Mouse (Mus musculus) kidney, embryonic 14.5 days (tissue): ENCODE measurements around the gene Mdp1. TPM values are rescaled to one million over a fixed set of nuclear protein-coding genes. Genes with fewer than 3 reads are reported as not detected.
A peak's percentile ranks its signal among the peaks of the same experiment; 100 is the strongest.

Source experiments
- ATAC-seq: fragments of 200-750 bp; cut with Nextera tagmentation; 2 replicates; pipeline ENCODE4 v1.8.0; 2017; ENCODE audit warnings: moderate number of reproducible peaks, mild to moderate bottlenecking, moderate TSS enrichment, moderate library complexity; ENCODE audit not compliant: low FRiP score, low TSS enrichment
- H3K27ac ChIP-seq: fragments of 300-500 bp; sonication (generic); 2 replicates; pipeline ENCODE4 v1.5.1; 2014; ENCODE audit warnings: low read depth, mild to moderate bottlenecking, low read length, moderate library complexity, mixed read lengths
- H3K27me3 ChIP-seq: fragments of 300-500 bp; sonication (generic); 2 replicates; pipeline ENCODE4 v1.6.1; 2014; ENCODE audit warnings: mild to moderate bottlenecking, low read length; ENCODE audit not compliant: control insufficient read depth, insufficient read depth
- H3K36me3 ChIP-seq: fragments of 300-500 bp; sonication (generic); 2 replicates; pipeline ENCODE4 v1.6.1; 2014; ENCODE audit warnings: low read length, mixed read lengths; ENCODE audit not compliant: control insufficient read depth, insufficient read depth
- H3K4me1 ChIP-seq: fragments of 300-500 bp; sonication (generic); 2 replicates; pipeline ENCODE4 v1.6.1; 2014; ENCODE audit warnings: low read length, mixed read lengths; ENCODE audit not compliant: control insufficient read depth, insufficient read depth
- H3K4me2 ChIP-seq: fragments of 300-500 bp; sonication (generic); replicated peaks from 2 replicates; pipeline ENCODE4 v1.6.1; 2014; ENCODE audit warnings: low read depth, mild to moderate bottlenecking, low read length
- H3K4me3 ChIP-seq: fragments of 300-500 bp; sonication (generic); 2 replicates; pipeline ENCODE4 v1.5.1; 2014; ENCODE audit warnings: mild to moderate bottlenecking, low read length
- H3K9ac ChIP-seq: fragments of 300-500 bp; sonication (generic); 2 replicates; pipeline ENCODE4 v1.6.1; 2014; ENCODE audit warnings: low read depth, mild to moderate bottlenecking, low read length, moderate library complexity
- H3K9me3 ChIP-seq: fragments of 300-500 bp; sonication (generic); 2 replicates; pipeline ENCODE4 v1.6.1; 2016; ENCODE audit warnings: low read length; ENCODE audit not compliant: control insufficient read depth
- WGBS: fragments of 180-500 bp; shearing (Covaris S2); extraction: QIAGEN DNeasy Blood & Tissue Kit; methylation state at CpG from one replicate; pipeline ENCODE4 v1.1.7; 2014; 5-methylcytosine and 5-hydroxymethylcytosine counted together
- polyA plus RNA-seq: library from polyadenylated mRNA; unstranded; fragments of >200 nt; fragmentation: Nextera tagmentation; extraction: Ambion mirVana; gene quantifications from 2 replicates; pipeline ENCODE4 v1.2.1, GENCODE M21; 2014

The Mdp1 gene
- polyA plus RNA-seq, 1 experiment from 2014 or later, result 52.0 TPM

DNA sequence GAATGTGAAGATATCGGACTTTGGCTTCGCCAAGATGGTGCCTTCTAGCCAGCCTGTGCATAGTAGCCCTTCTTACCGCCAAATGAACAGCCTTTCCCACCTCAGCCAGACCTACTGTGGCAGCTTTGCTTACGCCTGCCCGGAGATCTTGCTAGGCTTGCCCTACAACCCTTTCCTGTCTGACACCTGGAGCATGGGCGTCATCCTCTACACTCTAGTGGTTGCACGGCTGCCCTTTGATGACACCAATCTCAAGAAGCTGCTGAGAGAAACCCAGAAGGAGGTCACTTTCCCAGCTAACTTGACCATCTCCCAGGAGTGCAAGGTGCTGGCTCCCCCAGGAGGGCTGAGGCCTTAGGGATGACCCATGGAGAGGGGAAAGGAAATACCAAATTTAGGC lies 8.8 kb downstream of the Mdp1 start:
- no peak overlapping the region for H3K4me2 ChIP-seq
- no peak overlapping the region for H3K9ac ChIP-seq
- 85% methylated on average over 7 of the region's 7 CpGs for WGBS
- H3K4me3 ChIP-seq, result no peak overlapping the region
- H3K36me3 ChIP-seq, result peaks cover 4% of the 10 kb centered on the region; the same call in 1 of the 2 replicates
- no peaks in the 10 kb centered on the region for H3K9me3 ChIP-seq
- no peaks in the 10 kb centered on the region for H3K4me1 ChIP-seq
- H3K27me3 ChIP-seq, result no peaks in the 10 kb centered on the region
- no peak overlapping the region for H3K27ac ChIP-seq
- no peak for ATAC-seq

DNA sequence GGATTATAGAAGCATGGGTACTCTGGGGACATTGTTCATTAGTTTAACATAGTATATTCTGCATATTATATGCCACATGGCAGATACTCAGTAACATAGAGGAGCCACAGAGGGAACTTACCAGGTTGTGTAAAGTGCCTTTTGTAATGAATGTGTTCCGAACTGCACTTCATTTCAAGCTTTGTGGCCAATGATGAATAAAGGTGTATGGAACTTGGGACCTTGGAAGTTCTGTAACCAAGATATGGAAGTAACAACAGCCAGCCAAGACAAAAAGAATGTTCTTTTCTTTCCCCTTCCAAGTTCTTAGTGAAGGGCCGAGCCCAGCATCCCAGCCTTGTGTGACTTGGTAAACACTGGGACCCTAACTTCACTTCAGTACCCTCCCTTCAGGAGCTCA lies 10.4 kb downstream of the Mdp1 start, which contains the start of gene Tssk4:
Tssk4 (plus strand) TSS at position 301 of the 400 bp plus-strand sequence.
- Histone ChIP-seq H3K4me1 (peaks cover 4% of the 10 kb centered on the region; the same call in 1 of the 2 replicates), H3K9me3 (no peaks in the 10 kb centered on the region), H3K27me3 (no peaks in the 10 kb centered on the region), H3K9ac (no peak within 1 kb of the TSS), H3K4me3 (no peak within 1 kb of the TSS), H3K36me3 (peaks cover 9% of the 10 kb centered on the region), H3K4me2 (no peak within 1 kb of the TSS), H3K27ac (no peak within 1 kb of the TSS)
- 92% methylated on average over 2 of the region's 2 CpGs for WGBS
- no peak for ATAC-seq

DNA sequence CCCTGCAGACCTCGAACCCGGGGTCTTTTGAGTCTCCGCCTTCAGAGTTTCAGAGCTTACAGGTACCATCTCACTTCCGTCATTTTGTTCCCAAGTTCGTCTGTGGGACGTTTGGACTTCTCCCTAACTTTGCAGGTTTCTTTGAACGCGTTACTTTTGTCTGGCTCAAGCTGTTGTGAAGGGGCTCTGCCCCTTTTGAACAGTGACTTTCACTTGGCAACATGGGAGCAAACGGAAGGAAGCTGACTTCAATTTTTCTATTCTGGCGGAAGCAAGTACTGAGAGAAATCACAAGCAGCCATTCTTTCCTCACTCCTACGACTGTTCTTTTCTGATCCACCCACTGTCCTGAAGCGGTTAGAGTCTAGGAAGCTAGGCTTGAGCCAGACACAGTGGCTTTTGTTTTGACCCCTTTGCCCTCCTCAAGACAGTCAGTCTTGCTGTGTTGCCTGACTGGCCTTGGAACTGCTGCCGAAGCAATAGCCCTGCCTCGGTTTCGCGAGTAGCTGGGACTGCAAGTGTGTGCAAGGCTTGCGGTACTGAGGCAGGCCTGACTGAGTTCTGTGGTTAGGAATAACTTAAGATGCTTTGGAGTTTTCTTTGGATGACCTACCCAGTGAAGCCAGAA lies 15.9 kb downstream of the Mdp1 start:
- Histone ChIP-seq H3K9ac (peak overlapping the region; percentile 93), H3K4me2 (peak overlapping the region; percentile 74), H3K4me3 (peak overlapping the region; percentile 58), H3K9me3 (no peaks in the 10 kb centered on the region), H3K27me3 (no peaks in the 10 kb centered on the region), H3K27ac (peak overlapping the region; percentile 92; the same call in 1 of the 2 replicates), H3K4me1 (peaks cover 16% of the 10 kb centered on the region), H3K36me3 (peaks cover 31% of the 10 kb centered on the region)
- ATAC-seq, result no peak
- WGBS, result 22% methylated on average over 17 of the region's 17 CpGs

DNA sequence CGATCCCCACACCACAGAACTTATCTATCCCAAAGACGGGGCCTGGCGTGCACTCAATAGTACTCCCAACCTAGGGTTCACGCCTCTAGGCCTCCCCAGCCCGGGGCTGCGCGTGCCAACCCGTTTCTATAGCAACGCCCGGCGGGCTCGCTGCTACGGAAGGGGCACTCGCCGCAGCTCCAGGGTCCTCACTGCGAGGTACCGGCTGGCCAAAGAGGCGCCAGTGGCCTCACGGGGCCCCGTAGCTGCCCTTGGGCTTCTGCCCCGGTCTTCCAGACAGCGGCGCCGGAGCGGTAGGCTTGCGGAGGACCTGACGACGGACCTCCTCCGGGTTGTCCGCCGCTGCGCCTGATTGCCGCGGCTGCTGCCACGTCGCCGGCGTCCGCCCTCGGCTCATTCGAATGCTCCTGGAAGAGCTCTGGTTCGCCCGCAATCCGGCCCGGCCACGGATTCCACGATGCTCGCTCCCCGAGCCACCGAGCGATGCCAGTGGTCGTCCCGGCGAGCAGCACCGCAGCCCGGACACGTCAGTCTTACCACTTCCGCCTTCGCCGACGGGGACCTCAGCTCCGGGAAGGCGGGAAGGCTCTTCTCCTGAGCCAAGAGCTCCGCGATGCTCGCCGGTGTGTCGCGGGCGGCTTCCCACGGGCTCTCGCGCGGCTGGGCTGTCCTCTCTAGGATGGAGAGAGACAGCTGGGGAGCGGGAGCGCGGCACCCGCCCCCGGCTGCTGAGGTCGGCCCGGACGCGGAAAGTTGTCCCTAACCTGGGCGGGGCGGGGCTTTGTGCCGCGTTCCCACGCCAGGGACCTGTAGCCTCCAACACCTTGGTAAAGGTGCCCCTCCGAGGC lies 17.0 kb downstream of the Mdp1 start, which contains the start of gene Tm9sf1:
Tm9sf1 (minus strand) TSS at position 747 of the 848 bp plus-strand sequence.
- H3K4me1 ChIP-seq, result peaks cover 16% of the 10 kb centered on the region
- no peaks in the 10 kb centered on the region for H3K27me3 ChIP-seq
- H3K4me2 ChIP-seq, result peak within 1 kb of the TSS; percentile 74
- peak within 1 kb of the TSS; percentile 92 for H3K27ac ChIP-seq
- under 1% methylated on average over 86 of the region's 89 CpGs for WGBS
- H3K9ac ChIP-seq, result peak within 1 kb of the TSS; percentile 93
- peaks cover 42% of the 10 kb centered on the region for H3K36me3 ChIP-seq
- peak within 1 kb of the TSS; percentile 58 for H3K4me3 ChIP-seq
- peak; percentile 86 for ATAC-seq
- H3K9me3 ChIP-seq, result no peaks in the 10 kb centered on the region

DNA sequence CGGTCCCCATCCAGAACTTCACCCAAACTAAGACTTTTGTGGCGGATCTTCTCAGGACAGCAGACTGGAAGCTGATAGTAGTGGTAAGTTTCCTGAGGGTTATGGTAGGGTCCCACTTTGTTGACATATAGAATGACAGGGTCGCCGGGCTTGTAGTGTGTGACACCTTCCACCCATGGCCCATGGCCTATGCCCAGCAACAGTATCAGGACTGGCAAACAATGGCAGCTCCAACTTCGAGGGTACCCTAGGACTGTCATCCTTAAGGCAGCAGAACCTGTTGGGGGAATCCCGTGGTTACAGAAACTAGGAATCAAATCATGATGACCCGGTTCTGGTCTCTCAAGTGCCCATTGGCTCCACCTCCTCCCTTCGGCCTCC lies 17.6 kb downstream of the Mdp1 start:
- Histone ChIP-seq H3K9ac (peak overlapping the region; percentile 93), H3K4me3 (peak overlapping the region; percentile 58), H3K36me3 (peaks cover 48% of the 10 kb centered on the region), H3K4me1 (peaks cover 16% of the 10 kb centered on the region), H3K9me3 (no peaks in the 10 kb centered on the region), H3K4me2 (peak overlapping the region; percentile 74), H3K27me3 (no peaks in the 10 kb centered on the region), H3K27ac (peak overlapping the region; percentile 92)
- 17% methylated on average over 8 of the region's 8 CpGs for WGBS
- peak; percentile 40; the same call in 1 of the 2 replicates for ATAC-seq

DNA sequence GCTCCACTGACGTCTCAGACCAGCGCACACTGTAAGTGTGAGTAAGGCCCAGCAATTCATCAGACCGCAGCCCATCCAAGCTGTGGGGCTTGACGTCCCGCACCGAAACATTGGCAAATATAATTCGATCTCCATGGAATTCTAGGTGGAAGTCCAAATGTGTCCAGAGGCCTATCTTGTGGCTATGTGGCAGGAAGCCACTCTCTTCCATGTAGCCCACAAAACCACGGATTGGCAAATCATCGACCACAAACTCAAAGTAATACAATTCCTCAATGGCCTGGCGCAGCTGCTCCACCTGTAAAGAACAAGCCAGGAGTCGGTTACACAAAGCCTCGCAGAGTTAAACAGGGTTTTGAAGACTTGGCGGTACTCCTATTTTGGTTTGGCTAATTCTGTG lies 19.0 kb downstream of the Mdp1 start:
- H3K4me1 ChIP-seq, result peaks cover 17% of the 10 kb centered on the region
- H3K27me3 ChIP-seq, result no peaks in the 10 kb centered on the region
- no peak overlapping the region for H3K4me3 ChIP-seq
- WGBS, result 95% methylated on average over 13 of the region's 13 CpGs
- H3K9ac ChIP-seq, result no peak overlapping the region
- peaks cover 55% of the 10 kb centered on the region for H3K36me3 ChIP-seq
- ATAC-seq, result no peak
- H3K9me3 ChIP-seq, result no peaks in the 10 kb centered on the region
- no peak overlapping the region for H3K4me2 ChIP-seq
- H3K27ac ChIP-seq, result no peak overlapping the region

DNA sequence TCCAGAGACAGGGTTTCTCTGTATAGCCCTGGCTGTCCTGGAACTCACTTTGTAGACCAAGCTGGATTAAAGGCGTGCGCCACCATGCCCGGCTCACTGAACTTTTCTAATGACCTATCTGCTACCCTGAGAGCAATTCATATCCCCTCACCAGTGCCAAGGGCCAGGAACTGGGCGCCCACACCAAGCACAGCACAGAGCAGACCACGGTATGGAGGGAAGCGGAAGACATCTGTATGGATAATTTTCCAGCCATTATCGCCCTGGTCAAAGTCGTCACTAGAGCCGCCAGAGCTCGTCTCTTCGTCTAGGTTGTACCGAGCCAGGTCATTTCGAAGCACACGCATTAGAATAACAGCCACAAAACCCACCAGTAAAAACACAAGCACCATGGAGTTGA lies 19.5 kb downstream of the Mdp1 start:
- Histone ChIP-seq H3K4me1 (peaks cover 22% of the 10 kb centered on the region), H3K27ac (no peak overlapping the region), H3K4me2 (no peak overlapping the region), H3K27me3 (no peaks in the 10 kb centered on the region), H3K4me3 (no peak overlapping the region), H3K9me3 (no peaks in the 10 kb centered on the region), H3K36me3 (peaks cover 55% of the 10 kb centered on the region), H3K9ac (no peak overlapping the region)
- 96% methylated on average over 14 of the region's 14 CpGs for WGBS
- ATAC-seq, result no peak

DNA sequence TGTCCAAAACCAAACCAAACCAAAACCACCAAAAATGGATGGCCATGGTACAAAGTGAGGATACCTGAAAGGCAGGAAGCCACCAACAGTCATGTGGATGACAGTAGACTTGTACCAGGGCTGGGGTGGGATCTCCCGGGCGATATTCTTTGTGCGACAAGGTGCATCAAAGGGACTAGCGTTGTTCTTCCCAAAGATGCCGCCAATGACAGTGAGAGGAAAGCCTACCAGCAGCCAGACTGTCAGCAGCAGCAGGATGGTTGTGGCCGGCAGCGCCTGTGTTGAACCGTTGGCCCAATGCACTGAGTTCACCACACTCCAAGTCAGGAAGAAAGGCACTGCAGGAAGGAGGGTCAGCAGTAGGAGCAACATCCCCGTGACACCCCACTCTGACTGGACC lies 22.5 kb downstream of the Mdp1 start, which contains the start of gene Gm49378:
Gm49378 (minus strand) TSS at position 101 of the 400 bp plus-strand sequence.
- Histone ChIP-seq H3K4me3 (no peak within 1 kb of the TSS), H3K27me3 (no peaks in the 10 kb centered on the region), H3K9ac (no peak within 1 kb of the TSS), H3K36me3 (peaks cover 70% of the 10 kb centered on the region), H3K9me3 (no peaks in the 10 kb centered on the region), H3K4me1 (peaks cover 16% of the 10 kb centered on the region), H3K27ac (no peak within 1 kb of the TSS), H3K4me2 (no peak within 1 kb of the TSS)
- 93% methylated on average over 9 of the region's 9 CpGs for WGBS
- ATAC-seq, result no peak
